Mouse (Mus musculus) right cerebral cortex, adult 2 months (tissue): ENCODE measurements at regions not wholly inside any gene's neighbourhood (a gene's known extent, or its start where the extent isn't known, plus 50 kb on each side); places are given as distances from the start of the nearest gene placed in this dataset.
A peak's percentile ranks its signal among the peaks of the same experiment; 100 is the strongest.

Experiments used
- DNase-seq, 2 experiments: peaks; one replicate each; pipeline ENCODE4 v3.0.0; 2021 to 2022; ENCODE audit warnings: low spot score in 2 of 2

- DNase-seq = peak in 1 of 2 experiments; percentile 3
Measured at GRCm38 (mm10) chrX:47726285-47726684, 166.5 kb downstream of the Smarca1 start.

- DNase-seq = peak; percentile 17 to 32
Measured at GRCm38 (mm10) chrX:47703080-47703479, 189.7 kb downstream of the Smarca1 start.

- no peak for DNase-seq
Measured at GRCm38 (mm10) chrX:47668778-47669177, 224.0 kb downstream of the Smarca1 start.

- no peak for DNase-seq
Measured at GRCm38 (mm10) chrX:47646523-47646922, 246.3 kb downstream of the Smarca1 start.

GRCm38 (mm10) chrX:47641191-47641590 is 251.6 kb downstream of the Smarca1 start:
- no peak for DNase-seq

- no peak for DNase-seq
Measured at GRCm38 (mm10) chrX:47638831-47639316, 253.9 kb downstream of the Smarca1 start.

- DNase-seq = no peak
Measured at GRCm38 (mm10) chrX:47622881-47623613, 269.7 kb downstream of the Smarca1 start.

- DNase-seq = no peak
Measured at GRCm38 (mm10) chrX:47612364-47612763, 280.4 kb downstream of the Smarca1 start.
